Mouse (Mus musculus) testis, adult 2 months (tissue): ENCODE measurements at regions not wholly inside any gene's neighbourhood (a gene's known extent, or its start where the extent isn't known, plus 50 kb on each side); places are given as distances from the start of the nearest gene placed in this dataset.

Experiments
- H3K27ac ChIP-seq: fragments of 200-500 bp; 2 replicates; pipeline ENCODE4 v1.5.1; 2012; ENCODE audit warnings: low read depth, low read length; ENCODE audit not compliant: control insufficient read depth, insufficient read depth
- H3K27me3 ChIP-seq: fragments of 200-500 bp; 2 replicates; pipeline ENCODE4 v1.6.1; 2012; ENCODE audit warnings: mild to moderate bottlenecking, low read length, moderate library complexity; ENCODE audit not compliant: control insufficient read depth, insufficient read depth
- H3K36me3 ChIP-seq: fragments of 200-500 bp; 2 replicates; pipeline ENCODE4 v1.6.1; 2012; ENCODE audit warnings: mild to moderate bottlenecking, low read length; ENCODE audit not compliant: control insufficient read depth, insufficient read depth
- H3K4me1 ChIP-seq: fragments of 200-500 bp; 2 replicates; pipeline ENCODE4 v1.6.1; 2012; ENCODE audit warnings: low read length; ENCODE audit not compliant: control insufficient read depth, insufficient read depth
- H3K4me3 ChIP-seq: fragments of 200-500 bp; 2 replicates; pipeline ENCODE4 v1.5.1; 2012; ENCODE audit warnings: low read depth, mild to moderate bottlenecking, low read length, moderate library complexity, mixed read lengths; ENCODE audit not compliant: control insufficient read depth
- CTCF ChIP-seq: fragments of 200-500 bp; IDR thresholded peaks from 2 replicates; pipeline ENCODE4 v1.5.1; 2012; ENCODE audit warnings: low read depth, mild to moderate bottlenecking, inconsistent platforms, low read length, moderate library complexity; ENCODE audit not compliant: control insufficient read depth, insufficient read depth, insufficient replicate concordance
- POLR2A ChIP-seq: fragments of 200-500 bp; IDR thresholded peaks from 2 replicates; pipeline ENCODE4 v1.6.1; 2012; ENCODE audit warnings: low read depth, mild to moderate bottlenecking, inconsistent platforms, low read length, moderate library complexity; ENCODE audit not compliant: control insufficient read depth

DNA sequence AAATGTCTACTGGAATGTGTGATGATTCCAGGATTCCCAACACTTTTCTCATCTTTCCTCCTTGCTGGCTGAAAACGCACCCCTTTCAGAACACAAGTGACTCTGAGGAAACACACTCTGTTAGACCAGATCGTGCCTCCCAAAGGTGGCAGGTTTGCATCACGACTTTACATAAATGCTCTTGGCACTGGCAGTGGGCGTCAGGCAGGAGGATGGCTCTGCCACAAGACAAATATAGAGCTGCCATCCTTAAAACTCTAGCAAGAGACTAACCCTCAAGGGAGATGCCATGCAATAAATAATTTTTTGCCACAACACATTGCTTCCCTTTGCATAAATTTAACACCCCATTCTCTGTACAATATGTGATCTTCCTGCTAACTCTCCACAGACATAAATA, 2254.1 kb upstream of the Lrrc6 start:
- TF ChIP-seq CTCF = no peak
- TF ChIP-seq POLR2A = no peak
- no peaks in the 10 kb centered on the region for H3K4me1 ChIP-seq
- no peaks in the 10 kb centered on the region for H3K36me3 ChIP-seq
- no peaks in the 10 kb centered on the region for H3K27me3 ChIP-seq
- no peak overlapping the region for H3K27ac ChIP-seq
- H3K4me3 ChIP-seq = no peak overlapping the region

DNA sequence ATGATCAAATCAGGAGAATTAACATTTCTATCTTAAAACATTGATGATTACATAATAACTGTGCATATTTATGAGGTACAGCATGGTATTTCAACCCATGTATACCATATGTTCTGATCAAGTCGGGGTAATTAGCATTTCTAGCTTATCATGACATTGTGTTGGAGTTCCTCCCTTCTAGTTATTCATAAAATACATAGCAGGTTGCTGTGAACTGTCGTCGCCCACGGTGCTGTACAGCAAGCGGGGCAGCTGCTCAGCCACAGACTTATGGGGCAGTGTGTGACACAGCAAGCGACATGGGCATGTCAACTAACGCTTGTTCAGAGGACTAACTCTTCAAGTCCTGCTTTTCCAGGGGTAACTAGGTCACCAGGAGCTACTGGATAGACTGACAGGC, 2238.6 kb upstream of the Lrrc6 start:
- Histone ChIP-seq H3K4me1 (no peaks in the 10 kb centered on the region), H3K27ac (no peak overlapping the region), H3K27me3 (no peaks in the 10 kb centered on the region), H3K4me3 (no peak overlapping the region), H3K36me3 (no peaks in the 10 kb centered on the region)
- no peak for TF ChIP-seq POLR2A
- no peak for TF ChIP-seq CTCF

DNA sequence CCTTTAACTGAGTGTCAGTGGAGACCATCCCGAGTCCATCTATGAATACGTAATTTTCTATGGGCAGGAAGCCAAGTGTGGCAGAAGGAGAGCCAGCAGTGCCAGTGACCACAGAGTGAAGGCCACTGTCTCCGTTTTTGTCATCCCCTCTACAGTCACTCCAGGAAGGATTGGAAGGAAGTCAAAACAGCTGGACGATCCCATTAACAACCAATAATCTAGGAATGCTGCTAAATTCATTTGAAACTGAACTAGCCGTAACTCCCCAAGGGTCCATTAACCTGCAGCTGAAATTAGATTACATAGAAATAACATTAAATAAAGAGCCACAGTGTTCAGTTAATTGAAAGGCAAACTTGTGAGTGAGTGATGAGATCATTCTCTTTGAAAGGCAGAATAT, 2220.5 kb upstream of the Lrrc6 start:
- no peak overlapping the region for H3K4me3 ChIP-seq
- H3K27ac ChIP-seq = no peak overlapping the region
- H3K27me3 ChIP-seq = no peaks in the 10 kb centered on the region
- H3K4me1 ChIP-seq = no peaks in the 10 kb centered on the region
- no peaks in the 10 kb centered on the region for H3K36me3 ChIP-seq
- TF ChIP-seq CTCF (no peak), POLR2A (no peak)

DNA sequence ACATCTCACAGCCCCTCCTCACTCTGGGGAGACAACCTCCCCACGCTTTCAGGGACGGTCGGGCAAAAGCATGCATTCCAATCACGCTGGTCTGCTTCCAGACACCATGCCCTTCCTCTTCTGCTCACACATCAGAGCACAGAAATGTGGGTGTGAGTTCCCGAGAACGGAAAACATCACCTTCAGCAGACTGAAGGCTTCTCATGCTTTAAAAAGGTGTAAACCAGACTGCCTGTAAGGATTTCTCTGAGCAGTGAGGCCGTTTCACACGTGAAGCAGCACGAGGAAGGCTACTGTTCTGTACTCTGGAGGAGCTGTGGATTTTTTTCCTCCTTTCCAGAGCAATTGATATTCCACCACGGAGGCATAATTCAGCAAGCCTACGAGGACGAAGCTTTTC, 2218.8 kb upstream of the Lrrc6 start:
- Histone ChIP-seq H3K27ac (no peak overlapping the region), H3K4me3 (no peak overlapping the region), H3K4me1 (peaks cover 2% of the 10 kb centered on the region; the same call in 1 of the 2 replicates), H3K36me3 (no peaks in the 10 kb centered on the region), H3K27me3 (no peaks in the 10 kb centered on the region)
- no peak for TF ChIP-seq CTCF
- TF ChIP-seq POLR2A = no peak

DNA sequence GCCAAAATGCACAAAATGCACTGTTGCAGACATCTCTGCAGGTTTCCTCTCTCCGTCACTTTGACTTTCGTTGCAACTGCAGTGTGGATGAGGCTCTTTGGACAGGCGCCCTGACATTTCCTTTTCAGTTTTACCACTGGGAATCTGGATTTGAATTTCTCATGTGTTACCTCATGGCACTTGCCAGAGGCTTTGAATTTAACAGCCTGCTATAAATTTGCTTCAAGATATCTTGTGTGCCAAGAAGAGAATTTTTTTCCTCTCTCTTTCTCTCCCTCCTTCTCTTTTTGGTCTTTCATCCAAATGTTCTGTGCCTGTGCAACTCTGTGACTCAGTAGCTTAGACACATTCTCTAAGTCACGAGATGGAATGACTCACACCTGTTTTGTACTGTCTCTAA, 2213.6 kb upstream of the Lrrc6 start:
- H3K4me3 ChIP-seq = no peak overlapping the region
- H3K4me1 ChIP-seq = peaks cover 2% of the 10 kb centered on the region; the same call in 1 of the 2 replicates
- TF ChIP-seq POLR2A (no peak), CTCF (no peak)
- no peaks in the 10 kb centered on the region for H3K36me3 ChIP-seq
- no peak overlapping the region for H3K27ac ChIP-seq
- H3K27me3 ChIP-seq = no peaks in the 10 kb centered on the region

DNA sequence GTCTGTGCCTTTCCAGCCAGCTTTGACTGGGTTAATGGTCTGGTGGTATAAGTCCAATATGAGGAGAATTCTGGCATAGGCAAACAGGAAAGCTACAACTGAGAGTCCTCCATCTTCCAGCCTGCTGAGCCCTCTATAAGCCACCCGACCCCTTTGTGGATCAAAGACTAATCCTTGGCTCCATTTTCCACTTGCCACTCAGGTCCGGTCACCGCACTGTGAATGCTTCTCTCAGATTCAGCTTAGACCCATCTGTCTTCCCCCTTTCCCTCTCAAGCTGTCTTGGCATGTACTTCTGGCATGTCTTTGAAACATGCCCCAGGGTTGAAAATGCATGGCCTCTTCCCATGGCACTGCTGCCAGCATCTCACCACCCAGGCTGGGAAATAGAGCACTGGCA, 2206.6 kb upstream of the Lrrc6 start:
- no peak overlapping the region for H3K27ac ChIP-seq
- TF ChIP-seq CTCF = no peak
- no peak for TF ChIP-seq POLR2A

DNA sequence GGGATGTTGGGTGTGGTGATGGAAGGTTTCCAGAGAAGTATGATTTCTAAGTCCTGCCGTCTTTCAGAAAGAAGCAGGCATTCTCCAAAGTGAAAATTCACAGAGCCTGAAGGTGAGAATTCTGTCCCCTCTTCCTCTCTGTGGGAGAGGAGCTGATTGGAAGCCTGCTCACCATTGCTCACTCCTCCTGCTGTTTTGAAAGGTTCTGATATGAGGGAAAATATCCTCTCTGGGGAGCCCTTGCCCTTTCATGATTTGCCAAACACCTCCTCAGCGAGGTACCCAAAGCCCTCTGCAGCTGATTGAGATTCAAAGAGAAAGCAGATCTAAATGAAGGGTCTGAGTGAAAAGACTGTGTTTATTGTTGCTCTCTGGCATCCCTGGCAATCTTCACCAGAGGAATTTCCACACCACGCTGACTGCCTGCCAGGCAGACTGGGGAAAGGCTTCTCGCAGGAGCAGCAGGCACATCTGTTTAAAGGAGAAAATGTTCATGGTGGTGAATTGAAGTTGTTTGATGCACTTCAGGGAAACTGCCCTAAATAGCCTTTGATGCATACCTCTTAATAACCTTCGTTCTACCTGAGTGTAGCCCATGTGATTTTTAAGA, 2194.4 kb upstream of the Lrrc6 start:
- TF ChIP-seq CTCF (no peak), POLR2A (no peak)
- Histone ChIP-seq H3K4me3 (no peak overlapping the region), H3K27ac (no peak overlapping the region), H3K4me1 (no peaks in the 10 kb centered on the region), H3K27me3 (no peaks in the 10 kb centered on the region), H3K36me3 (no peaks in the 10 kb centered on the region)

More for the DNA sequence above, 2206.6 kb upstream of the Lrrc6 start:
- H3K27me3 ChIP-seq = no peaks in the 10 kb centered on the region
- no peaks in the 10 kb centered on the region for H3K4me1 ChIP-seq
- H3K36me3 ChIP-seq = no peaks in the 10 kb centered on the region
- no peak overlapping the region for H3K4me3 ChIP-seq

DNA sequence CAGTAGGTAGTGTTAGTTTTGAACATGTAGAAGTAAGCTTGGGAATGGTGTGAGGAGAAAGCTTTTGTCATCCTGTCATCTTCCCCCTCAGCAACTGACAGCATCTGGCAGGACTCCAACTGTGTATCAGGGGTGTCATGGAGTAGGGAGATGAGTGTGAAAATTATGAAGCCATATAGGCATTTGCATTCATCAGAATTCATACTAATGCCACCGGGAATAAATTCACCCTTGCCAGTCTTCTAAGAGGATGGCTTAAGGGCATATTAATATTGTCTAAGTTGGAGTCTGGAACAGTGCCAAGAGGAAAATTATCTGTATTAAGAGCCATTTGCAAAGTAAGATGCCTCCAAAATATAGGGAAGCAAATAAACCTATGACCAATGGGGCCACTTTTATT, 2166.8 kb upstream of the Lrrc6 start:
- TF ChIP-seq CTCF (no peak), POLR2A (no peak)
- Histone ChIP-seq H3K4me3 (no peak overlapping the region), H3K4me1 (no peaks in the 10 kb centered on the region), H3K36me3 (no peaks in the 10 kb centered on the region), H3K27ac (no peak overlapping the region), H3K27me3 (no peaks in the 10 kb centered on the region)
